Mouse (Mus musculus): ENCODE data around the gene Lrrc34.

Gene Lrrc34

GRCm38 (mm10) chr3:30600717-30601116 lies 47.0 kb downstream of the Lrrc34 start:
- DNase-seq (ENCODE audit: extremely low read depth, insufficient read length, low spot score): peak; percentile 61

GRCm38 (mm10) chr3:30599711-30600545 lies 47.7 kb downstream of the Lrrc34 start, which contains the start of gene Actrt3:
Gene Actrt3 (minus strand): TSS chr3:30599939.
- DNase-seq (ENCODE audit: extremely low read depth, insufficient read length, low spot score): peak; percentile 39

GRCm38 (mm10) chr3:30597271-30597670 lies 50.4 kb downstream of the Lrrc34 start:
- DNase-seq (ENCODE audit: extremely low read depth, insufficient read length, low spot score): no peak

GRCm38 (mm10) chr3:30595111-30595832 lies 52.4 kb downstream of the Lrrc34 start:
- DNase-seq (ENCODE audit: extremely low read depth, insufficient read length, low spot score): peak; percentile 19

GRCm38 (mm10) chr3:30593719-30594485 lies 53.8 kb downstream of the Lrrc34 start:
- peak; percentile 32 for DNase-seq (ENCODE audit: extremely low read depth, insufficient read length, low spot score)

- peak; percentile 53 for DNase-seq (ENCODE audit: extremely low read depth, insufficient read length, low spot score)
These were observed 55.2 kb downstream of the Lrrc34 start for GRCm38 (mm10) chr3:30592418-30592853.

GRCm38 (mm10) chr3:30588865-30589264 lies 58.8 kb downstream of the Lrrc34 start:
- DNase-seq (ENCODE audit: extremely low read depth, insufficient read length, low spot score): no peak

Data from 3134 (cell line).